ENCODE assay signal across 8 mouse cellular contexts in the genomic region with DNA sequence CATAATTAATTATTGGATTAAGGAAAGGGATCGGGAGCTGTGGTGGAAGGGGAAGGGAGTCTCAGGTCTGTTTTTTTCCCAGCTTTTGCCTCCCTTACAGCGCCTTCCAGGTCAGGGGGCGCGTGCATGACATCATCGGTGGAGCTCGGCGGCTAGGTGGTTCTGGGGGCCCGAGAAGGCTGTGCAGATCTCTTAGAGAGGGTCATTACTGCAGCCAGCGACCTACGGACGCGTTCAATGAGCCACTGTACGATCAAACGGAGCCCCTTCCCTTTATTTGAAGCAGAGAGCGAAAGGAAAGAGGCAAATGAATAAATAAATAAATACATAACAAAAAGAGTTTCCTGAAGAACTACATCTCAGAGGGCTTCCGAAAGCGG. TPM values are rescaled to one million over a fixed set of nuclear protein-coding genes. Genes with fewer than 3 reads are reported as not detected.
A peak's percentile ranks its signal among the peaks of the same experiment; 100 is the strongest.
DNase-seq lines count a peak whose midpoint lies in the region; ATAC-seq and TF ChIP-seq lines count a peak whose summit lies in the region.

No protein-coding gene starts in this region.

- H3K36me3 ChIP-seq in testis, adult 2 months (ENCODE audit: control insufficient read depth, insufficient read depth, low read length): no peaks in the 10 kb centered on the region
- H3K36me3 ChIP-seq in hindbrain, embryonic 14.5 days (replicated peaks; ENCODE audit: control insufficient read depth, insufficient read depth): no peaks in the 10 kb centered on the region
- no peaks in the 10 kb centered on the region for H3K36me3 ChIP-seq in midbrain, embryonic 13.5 days

- DNase-seq in adrenal gland, postnatal 25 days: peak; percentile 47
- no peak for DNase-seq in adrenal gland, adult 18-20 months (ENCODE audit: low spot score in 2 of 2)
- DNase-seq in testis, postnatal 14 days (ENCODE audit: low spot score): no peak
- peak; percentile 42 for DNase-seq in hindbrain, embryonic 14.5 days (ENCODE audit: low spot score)
- DNase-seq in Muller cell, postnatal 12 days (ENCODE audit: inconsistent ontology term): no peak
- no peak for DNase-seq in layer of hippocampus, adult 8-10 months (ENCODE audit: low spot score in 2 of 2)

- H3K27me3 ChIP-seq in testis, adult 2 months (ENCODE audit: control insufficient read depth, insufficient read depth, low read length): no peaks in the 10 kb centered on the region
- no peaks in the 10 kb centered on the region; the same call in 1 of the 2 replicates for H3K27me3 ChIP-seq in hindbrain, embryonic 14.5 days (ENCODE audit: control insufficient read depth, insufficient read depth, low read length)
- peaks cover 31% of the 10 kb centered on the region for H3K27me3 ChIP-seq in midbrain, embryonic 13.5 days

- peak overlapping the region; percentile 88 for H3K4me3 ChIP-seq in testis, adult 2 months (ENCODE audit: control insufficient read depth, low read depth, low read length)
- H3K4me3 ChIP-seq in hindbrain, embryonic 14.5 days (replicated peaks; ENCODE audit: low read length): peak overlapping the region; percentile 92
- H3K4me3 ChIP-seq in midbrain, embryonic 13.5 days (replicated peaks): peak overlapping the region; percentile 78

- 0 out of 2 replicates have a peak, but pooled peaks have one; percentile 38 for ATAC-seq in hindbrain, embryonic 14.5 days (ENCODE audit: low FRiP score)
- ATAC-seq in midbrain, embryonic 13.5 days: peak; percentile 35; the same call in 1 of the 2 replicates

- no peak for TF ChIP-seq POLR2A in testis, adult 2 months (IDR thresholded peaks at IDR 0.05; ENCODE audit: control insufficient read depth, low read depth, low read length)

- H3K9ac ChIP-seq in hindbrain, embryonic 14.5 days: peak overlapping the region; percentile 93
- peak overlapping the region; percentile 85 for H3K9ac ChIP-seq in midbrain, embryonic 13.5 days (replicated peaks)

- 2% methylated on average over 17 of the region's 17 CpGs for WGBS in hindbrain, embryonic 14.5 days
- WGBS in midbrain, embryonic 13.5 days: 2% methylated on average over 17 of the region's 17 CpGs

- no peak for TF ChIP-seq CTCF in testis, adult 2 months (IDR thresholded peaks at IDR 0.05; ENCODE audit: control insufficient read depth, insufficient read depth, insufficient replicate concordance, low read depth, low read length)

- no peaks in the 10 kb centered on the region for H3K9me3 ChIP-seq in hindbrain, embryonic 14.5 days (ENCODE audit: control insufficient read depth, low read length)
- no peaks in the 10 kb centered on the region for H3K9me3 ChIP-seq in midbrain, embryonic 13.5 days

- peaks cover 11% of the 10 kb centered on the region for H3K4me1 ChIP-seq in testis, adult 2 months (ENCODE audit: control insufficient read depth, insufficient read depth, low read length)
- peaks cover 9% of the 10 kb centered on the region; the same call in 1 of the 2 replicates for H3K4me1 ChIP-seq in hindbrain, embryonic 14.5 days (replicated peaks; ENCODE audit: control insufficient read depth, insufficient read depth, low read length)
- H3K4me1 ChIP-seq in midbrain, embryonic 13.5 days (replicated peaks): peaks cover 22% of the 10 kb centered on the region

- peak overlapping the region; percentile 66 for H3K4me2 ChIP-seq in hindbrain, embryonic 14.5 days (replicated peaks)
- H3K4me2 ChIP-seq in midbrain, embryonic 13.5 days (replicated peaks): peak overlapping the region; percentile 85

- H3K27ac ChIP-seq in testis, adult 2 months (ENCODE audit: control insufficient read depth, insufficient read depth, low read depth, low read length): no peak overlapping the region
- no peak overlapping the region; the same call in 1 of the 2 replicates for H3K27ac ChIP-seq in hindbrain, embryonic 14.5 days
- H3K27ac ChIP-seq in midbrain, embryonic 13.5 days: peak overlapping the region; percentile 30; the same call in 1 of the 2 replicates

RNA-seq across cellular contexts. Expression of gene Syngr1, which starts 0.4 kb away (rescaled TPM):
- total RNA-seq in adrenal gland, postnatal 25 days (2021): 22.2 and 27.6 TPM in 2 replicates
- 10 to 100 TPM; 25.7 to 59.9 TPM for total RNA-seq in adrenal gland, adult 18-20 months (2021)
- 7.9 and 8.5 TPM in 2 replicates for polyA plus RNA-seq in testis, adult 2 months (2012; rRNA removed)
- 37.0 and 38.7 TPM in 2 replicates for polyA plus RNA-seq in hindbrain, embryonic 14.5 days (2014; fragmentation: Nextera tagmentation; extraction: Ambion mirVana)
- 20.6 and 26.2 TPM in 2 replicates for polyA plus RNA-seq in midbrain, embryonic 13.5 days (2015; fragmentation: Nextera tagmentation; extraction: Ambion mirVana)
- total RNA-seq in layer of hippocampus, adult 8-10 months (2022): 100 to 1,000 TPM; 383 to 406 (median 399) TPM

RNA-seq across cellular contexts. Expression of gene Rpl3, which starts 0.9 kb away (rescaled TPM):
- total RNA-seq in adrenal gland, postnatal 25 days (2021): 485 and 642 TPM in 2 replicates
- 100 to 1,000 TPM; 584 to 618 TPM for total RNA-seq in adrenal gland, adult 18-20 months (2021)
- polyA plus RNA-seq in testis, adult 2 months (2012; rRNA removed): 122 and 154 TPM in 2 replicates
- polyA plus RNA-seq in hindbrain, embryonic 14.5 days (2014; fragmentation: Nextera tagmentation; extraction: Ambion mirVana): 685 and 734 TPM in 2 replicates
- 608 and 612 TPM in 2 replicates for polyA plus RNA-seq in midbrain, embryonic 13.5 days (2015; fragmentation: Nextera tagmentation; extraction: Ambion mirVana)
- total RNA-seq in layer of hippocampus, adult 8-10 months (2022): 100 to 1,000 TPM; 431 to 611 (median 527) TPM

RNA-seq across cellular contexts. Expression of gene Tab1, which starts 42.2 kb away (rescaled TPM):
- 20.5 and 26.7 TPM in 2 replicates for total RNA-seq in adrenal gland, postnatal 25 days (2021)
- total RNA-seq in adrenal gland, adult 18-20 months (2021): 1 to 10 TPM; 9.3 to 9.4 TPM
- 4.0 and 4.7 TPM in 2 replicates for polyA plus RNA-seq in testis, adult 2 months (2012; rRNA removed)
- 32.2 and 36.1 TPM in 2 replicates for polyA plus RNA-seq in hindbrain, embryonic 14.5 days (2014; fragmentation: Nextera tagmentation; extraction: Ambion mirVana)
- polyA plus RNA-seq in midbrain, embryonic 13.5 days (2015; fragmentation: Nextera tagmentation; extraction: Ambion mirVana): 41.1 and 43.0 TPM in 2 replicates
- total RNA-seq in layer of hippocampus, adult 8-10 months (2022): 10 to 100 TPM; 27.3 to 29.5 (median 29.0) TPM

Comparison
In these comparisons a context has a peak if more than half of its experiments do, and no peak if none do; other contexts are left out.
1. DNase-seq: peak in adrenal gland, postnatal 25 days (single experiment) and hindbrain, embryonic 14.5 days (single experiment); none in adrenal gland, adult 18-20 months (0 of 2), testis, postnatal 14 days (single experiment), Muller cell, postnatal 12 days (single experiment) and layer of hippocampus, adult 8-10 months (0 of 2).
2. RNA of gene Syngr1, which starts 0.4 kb away (total RNA-seq): 383 to 406 TPM in layer of hippocampus, adult 8-10 months; 25.7 to 59.9 TPM in adrenal gland, adult 18-20 months and 22.2 to 27.6 TPM in adrenal gland, postnatal 25 days; every median in the first group is over 4 times any median in the second.
3. Peak in every context shown above with its lines, with median percentiles within 50 percentile points of each other: H3K4me3 ChIP-seq.